Mouse (Mus musculus) forelimb bud, embryonic 11.5 days (tissue): ENCODE data around the gene Gabrb1.
A peak's percentile ranks its signal among the peaks of the same experiment; 100 is the strongest.

ENCODE experiments used
- DNase-seq: peaks from one replicate; pipeline ENCODE4 v3.0.0-alpha.2; 2012; ENCODE audit warnings: low read depth, low spot score

The Gabrb1 gene

DNA sequence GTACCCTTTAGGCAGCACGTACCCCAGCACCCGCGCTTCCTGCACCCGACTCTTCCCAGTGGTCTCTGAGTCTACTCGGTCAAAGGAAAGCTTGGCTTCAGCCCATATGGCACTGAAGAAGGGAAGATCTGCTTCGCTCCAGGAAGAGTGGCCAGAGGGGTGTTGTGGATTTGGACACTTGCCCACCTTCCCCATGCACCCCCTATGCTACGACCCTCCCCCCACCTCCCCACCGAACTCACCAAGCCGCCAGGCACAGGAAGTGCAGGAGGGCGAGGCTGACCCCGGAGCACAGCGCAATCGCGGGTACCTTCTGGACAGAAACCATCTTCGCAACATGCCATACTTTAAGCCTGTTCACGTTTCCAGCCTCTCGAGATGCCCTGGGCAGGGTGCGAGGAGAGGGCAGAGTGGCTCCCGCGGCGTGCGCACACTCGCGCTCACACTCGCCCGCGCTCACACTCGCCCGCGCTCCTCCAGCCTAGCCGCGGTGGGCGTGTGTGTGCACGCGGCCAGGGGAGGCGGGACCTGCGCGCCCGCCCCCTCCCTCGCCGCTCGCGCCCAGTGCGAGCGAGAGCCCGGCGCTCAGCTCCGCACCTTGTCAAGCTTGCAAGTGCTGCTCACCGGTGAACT lies at the start of gene Gabrb1:
Gabrb1 (plus strand) TSS at position 632 of the 633 bp plus-strand sequence.
- no peak for DNase-seq

DNA sequence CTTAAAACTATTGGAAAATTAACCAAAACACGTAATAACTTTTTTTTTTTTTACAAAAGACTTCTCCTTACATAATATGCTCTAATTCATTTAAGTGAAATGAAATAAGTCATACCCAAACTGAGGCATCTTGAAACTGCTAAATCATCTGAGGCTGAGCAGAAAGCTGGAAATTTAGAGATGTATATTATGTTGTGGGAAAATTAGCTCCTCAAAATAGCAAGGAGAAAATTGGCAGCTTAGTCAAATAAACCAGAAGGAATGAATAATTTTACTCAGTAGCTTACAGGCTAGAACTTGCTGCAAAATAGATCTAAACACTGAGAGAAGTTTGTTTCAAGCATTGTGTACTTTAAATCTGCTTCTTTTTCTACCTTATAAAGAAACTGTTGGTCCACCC lies 49.2 kb upstream of the Gabrb1 start:
- no peak for DNase-seq

DNA sequence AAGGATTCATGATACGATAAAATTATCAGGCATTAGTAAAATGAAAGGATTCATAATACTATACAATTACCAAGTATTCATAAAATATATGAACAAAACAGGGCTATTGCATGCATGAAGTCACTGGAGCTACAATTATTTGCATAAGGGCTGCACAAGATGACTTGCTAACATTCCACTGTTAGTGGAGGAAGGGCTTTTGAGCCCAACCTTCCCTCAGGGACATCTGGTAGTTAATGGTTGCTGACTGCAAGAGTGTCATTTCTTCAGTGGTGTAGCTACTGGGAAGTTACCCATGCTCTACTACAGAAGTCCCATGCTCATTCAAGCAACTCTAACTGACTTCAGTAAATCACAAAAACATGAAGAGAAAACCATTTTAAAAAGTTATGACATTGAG lies 43.6 kb upstream of the Gabrb1 start:
- DNase-seq: no peak

DNA sequence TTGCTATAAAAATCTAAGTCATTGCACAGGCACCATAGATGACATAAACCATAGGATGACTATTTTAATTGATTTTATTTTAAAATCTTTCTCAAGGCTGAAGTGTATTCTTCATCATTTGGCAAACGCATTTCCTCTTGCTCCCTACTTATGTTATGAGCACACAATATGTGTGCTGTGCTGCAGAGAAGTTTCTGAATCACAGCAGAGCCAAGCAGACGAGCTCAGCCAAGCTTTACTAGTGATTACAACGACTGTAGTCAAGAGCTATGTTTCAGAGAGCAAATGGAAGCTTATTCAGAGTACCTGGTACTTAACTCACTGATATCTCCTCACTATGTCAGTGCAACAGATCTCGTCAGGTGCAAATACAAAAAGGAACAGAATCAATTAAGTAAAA lies 41.2 kb upstream of the Gabrb1 start:
- DNase-seq: no peak

DNA sequence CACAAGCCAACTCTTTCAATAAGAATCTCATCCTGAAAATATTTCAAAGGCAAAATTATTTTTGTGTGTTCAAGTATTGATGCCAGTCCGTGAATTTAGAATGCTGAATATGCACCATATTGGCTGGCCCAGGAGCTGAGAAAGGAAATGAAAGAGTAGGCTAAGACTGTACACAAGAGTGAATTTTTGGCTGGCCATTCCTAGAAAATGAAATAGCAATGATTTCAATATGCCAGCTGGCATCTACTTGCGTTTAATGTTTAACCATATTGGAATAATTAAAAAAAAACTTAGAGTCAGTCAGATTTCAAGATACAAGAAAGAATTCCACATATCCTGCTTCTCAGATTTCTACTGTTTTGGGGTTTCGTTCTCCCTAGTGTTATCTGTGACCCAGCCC lies 30.1 kb upstream of the Gabrb1 start:
- no peak for DNase-seq

DNA sequence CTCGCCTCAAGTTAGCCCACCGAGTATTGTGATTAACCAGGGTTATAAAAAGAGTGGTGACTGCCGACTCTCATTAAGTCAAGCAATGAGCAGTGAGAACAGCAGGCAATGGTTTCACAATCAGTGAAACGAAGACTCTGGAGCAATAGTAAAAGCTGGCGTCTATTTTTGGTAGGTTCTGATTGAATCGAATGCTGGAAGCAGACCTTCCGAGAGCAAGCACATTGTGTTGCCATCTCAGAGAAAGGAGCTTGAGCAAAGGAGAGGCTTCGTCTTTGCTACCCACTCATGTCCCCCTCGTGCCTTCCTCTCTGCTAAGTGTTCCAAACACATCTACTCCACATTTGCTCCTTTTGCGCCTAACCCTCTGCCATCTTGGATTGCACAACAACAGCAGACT lies 18.1 kb upstream of the Gabrb1 start:
- DNase-seq: no peak

DNA sequence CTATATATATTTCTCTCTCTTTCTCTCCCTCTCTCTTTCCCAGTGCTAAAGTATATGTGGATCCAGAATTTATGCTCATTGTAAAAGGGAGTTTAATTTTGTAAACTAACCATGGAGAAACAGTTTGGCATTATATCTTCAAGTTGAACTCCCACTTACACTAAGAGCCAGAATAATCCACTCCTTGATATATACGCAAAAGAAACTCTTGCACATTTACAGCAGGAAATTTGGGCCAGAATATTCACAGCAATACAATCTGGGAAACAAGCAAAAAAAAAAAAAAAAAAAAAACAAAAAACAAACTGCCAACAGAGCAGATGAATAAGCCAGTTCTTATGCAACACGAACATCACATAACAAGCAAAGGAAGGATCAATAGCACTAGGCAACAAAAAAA lies 9.8 kb upstream of the Gabrb1 start:
- DNase-seq: no peak

DNA sequence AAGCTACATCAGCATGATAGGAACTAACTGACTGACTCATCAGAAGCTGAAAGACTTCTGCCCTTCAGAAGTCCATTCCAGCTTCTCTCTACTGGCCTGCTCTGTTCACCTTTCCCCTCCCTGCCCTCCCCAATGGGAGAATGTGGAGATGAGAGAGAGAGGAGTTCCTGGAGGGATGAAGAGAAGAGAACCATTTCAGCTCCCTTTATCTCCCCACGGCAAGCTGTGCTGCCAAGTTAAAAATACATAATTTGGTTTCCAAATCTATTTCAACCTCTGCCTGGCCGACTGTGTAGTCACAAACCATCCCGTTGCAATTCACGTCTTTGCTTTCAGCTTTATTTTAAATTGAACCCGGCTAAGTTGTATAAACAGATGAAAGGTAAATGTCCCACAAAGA lies 3.9 kb upstream of the Gabrb1 start:
- no peak for DNase-seq

DNA sequence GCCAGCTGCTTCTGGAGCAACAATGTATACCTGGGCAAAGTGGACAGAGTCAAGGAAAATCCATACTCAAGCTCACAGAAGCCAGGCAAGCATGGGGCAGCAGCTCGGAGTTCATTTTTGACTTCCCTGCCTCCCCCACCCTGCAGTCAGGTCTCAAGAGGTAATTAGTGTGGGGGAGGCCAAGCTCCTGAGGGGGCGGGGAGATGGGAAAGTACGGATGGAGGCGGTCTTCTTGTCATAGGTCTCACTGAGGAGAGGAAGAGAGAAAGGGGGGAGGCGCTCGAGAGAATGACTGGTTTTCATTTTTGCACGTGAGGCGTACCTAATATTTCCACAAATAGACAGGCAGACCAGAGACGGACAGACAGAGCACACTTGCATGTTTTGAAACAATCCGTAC lies 1.1 kb upstream of the Gabrb1 start:
- no peak for DNase-seq

DNA sequence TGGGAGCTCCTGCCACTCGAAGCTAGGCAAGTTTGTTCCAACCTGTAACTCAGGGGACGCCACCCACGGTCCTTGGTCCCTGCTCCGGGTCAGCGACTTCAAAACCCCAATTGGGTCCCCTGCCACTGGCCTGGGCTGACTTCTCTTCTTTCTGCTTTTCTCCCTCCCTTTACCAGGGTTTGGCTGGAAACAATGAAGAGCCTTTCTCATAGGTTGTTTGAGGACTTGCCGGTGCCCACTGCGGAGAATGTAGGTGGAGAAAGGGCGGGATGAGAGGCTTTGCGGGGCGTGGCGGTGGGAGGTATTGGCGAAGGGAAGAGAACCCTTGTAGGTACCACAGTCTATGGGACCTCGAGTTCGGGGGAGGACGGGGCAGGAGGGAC lies 193 bp downstream of the Gabrb1 start, which contains the start of gene Gabra4:
Gabra4 (minus strand) TSS at position 194 of the 383 bp plus-strand sequence.
- DNase-seq: peak; percentile 37

DNA sequence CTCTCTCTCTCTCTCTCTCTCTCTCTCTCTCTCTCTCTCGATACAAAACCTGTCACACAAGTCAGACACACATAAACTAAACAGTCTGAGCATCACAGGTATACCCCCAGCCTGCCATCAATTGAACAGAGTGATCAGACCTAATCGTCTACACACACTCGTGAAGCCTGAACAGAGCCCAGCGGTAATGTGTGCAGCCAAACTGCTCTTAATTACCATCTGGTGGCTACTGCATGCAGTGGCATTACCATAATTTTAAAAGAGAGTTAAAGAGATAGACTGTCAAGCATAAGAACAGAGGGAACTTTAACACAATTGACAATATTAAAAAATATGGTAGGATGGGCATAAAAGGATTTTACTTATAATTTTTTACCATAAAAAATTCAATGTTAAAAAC lies 7.7 kb downstream of the Gabrb1 start:
- DNase-seq: no peak

DNA sequence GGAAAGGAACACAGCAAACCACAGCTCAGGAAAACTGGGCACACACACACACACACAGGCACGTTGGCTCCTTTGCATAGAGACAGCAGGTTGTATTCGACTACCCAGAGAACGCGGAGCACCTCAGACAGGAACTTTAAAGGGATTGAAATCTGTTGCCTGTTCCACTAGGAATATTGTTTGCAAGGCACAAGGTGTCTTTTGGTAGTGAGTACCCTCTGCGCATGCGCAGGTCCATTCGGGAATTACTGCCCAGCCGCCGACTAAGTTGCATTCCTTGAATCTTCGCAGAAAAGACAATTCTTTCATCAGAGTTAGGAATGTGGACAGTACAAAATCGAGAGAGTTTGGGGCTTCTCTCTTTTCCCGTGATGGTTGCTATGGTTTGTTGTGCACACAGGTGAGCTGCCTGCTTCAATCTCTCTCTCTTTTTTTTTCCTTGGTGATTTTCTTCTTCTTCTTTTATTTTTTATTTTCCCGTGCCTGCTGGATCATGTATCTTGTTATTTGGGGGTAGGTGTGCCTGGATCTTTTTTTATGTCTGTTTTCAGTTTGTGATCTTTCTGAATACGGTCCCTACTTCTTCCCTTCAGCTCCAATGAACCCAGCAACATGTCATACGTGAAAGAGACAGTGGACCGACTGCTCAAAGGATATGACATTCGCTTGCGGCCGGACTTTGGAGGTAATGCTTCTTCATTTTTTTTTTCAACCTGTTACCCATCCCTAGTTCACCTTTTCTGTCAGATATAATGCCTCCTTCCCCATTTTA lies 42.0 kb downstream of the Gabrb1 start:
- DNase-seq: peak; percentile 57

DNA sequence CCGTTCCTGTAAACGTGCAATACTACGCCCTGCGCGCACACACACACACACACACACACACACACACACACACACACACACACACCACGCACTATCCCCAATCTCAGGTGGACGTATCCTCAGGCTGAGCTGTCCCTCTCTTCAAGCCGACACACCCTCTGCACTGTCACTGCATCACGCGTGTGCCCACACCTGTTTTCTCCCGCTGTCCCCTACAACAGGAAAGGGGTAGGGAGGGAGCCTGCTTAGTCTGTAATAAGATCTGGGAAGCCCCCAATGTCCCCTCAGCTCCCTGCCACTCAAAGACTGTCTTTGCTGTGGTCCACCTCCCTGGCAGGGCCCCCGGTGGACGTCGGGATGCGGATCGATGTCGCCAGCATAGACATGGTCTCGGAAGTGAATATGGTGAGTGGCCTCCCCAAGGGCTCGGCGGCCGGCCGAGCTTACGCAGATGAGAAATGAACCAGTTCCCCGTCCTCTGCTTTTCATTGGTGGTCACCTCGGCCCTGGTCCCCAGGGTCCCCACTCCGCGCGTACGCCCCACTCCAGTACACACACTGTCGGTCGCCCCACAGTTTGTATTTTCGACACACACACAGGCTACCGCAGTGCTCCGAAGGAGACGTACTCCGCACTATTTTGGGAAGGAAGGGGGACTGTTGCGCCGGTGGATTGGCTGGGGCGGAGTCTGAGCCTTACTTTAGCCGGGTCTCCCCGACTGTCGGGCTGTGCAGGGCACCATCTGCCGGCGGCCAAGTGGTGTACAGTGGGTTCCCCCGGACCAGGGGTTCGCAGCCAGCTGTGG lies 42.8 kb downstream of the Gabrb1 start:
- DNase-seq: peak; percentile 50

DNA sequence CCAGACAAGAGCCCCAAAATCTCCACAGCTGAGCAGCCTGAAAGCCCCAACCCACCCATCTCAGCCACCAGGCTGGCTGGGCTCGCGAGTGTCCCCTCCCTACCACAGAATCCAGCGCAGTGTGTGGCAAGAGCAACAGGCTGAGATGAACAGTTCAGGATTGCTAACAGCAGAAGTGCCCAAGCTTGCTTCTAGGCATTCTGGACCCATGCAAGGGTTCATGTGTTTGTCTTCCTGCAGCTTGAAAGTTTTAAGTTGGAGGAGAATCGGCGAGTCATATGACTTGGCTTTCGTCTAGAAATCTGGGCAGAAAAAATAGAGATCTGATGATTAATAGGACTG lies 43.3 kb downstream of the Gabrb1 start:
- no peak for DNase-seq

DNA sequence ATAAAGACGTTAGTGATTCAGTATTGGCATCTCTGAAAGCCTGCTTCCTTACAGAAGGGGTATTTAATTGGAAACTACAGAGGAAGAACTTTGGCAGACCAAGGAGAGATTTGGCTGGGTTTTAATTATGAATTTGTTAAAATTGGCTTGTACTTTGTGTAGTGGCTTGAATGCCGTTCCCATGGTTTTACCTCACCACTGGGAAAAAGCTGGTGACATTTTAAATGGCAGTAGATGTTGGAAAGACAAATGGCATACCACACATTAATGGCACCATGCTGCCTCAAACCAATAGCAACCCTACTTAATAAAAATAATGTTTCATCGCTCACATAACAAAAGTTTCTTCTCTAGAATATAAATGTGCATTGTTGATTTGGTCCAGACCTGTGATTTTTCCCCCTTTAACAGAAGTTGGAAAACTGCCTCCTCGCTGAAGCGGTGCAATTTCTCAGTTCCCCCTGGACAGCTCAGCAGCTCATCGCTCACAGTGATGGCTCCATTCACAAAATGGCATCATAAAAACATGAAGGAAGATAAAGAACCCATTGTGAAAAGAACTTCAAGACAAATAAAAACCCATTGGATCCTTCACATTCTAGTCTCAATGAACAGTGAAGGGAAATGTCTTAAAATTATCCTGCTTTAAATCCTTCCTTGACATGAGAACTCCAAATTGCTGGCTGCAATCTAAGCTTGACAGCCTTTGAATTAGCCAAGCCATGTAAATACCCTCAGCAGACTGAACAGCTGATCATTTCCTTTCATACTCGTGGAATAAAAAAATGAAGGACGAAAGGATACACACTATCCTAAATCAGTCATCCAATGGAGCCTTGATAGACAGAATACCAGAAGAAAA lies 75.2 kb downstream of the Gabrb1 start:
- no peak for DNase-seq

DNA sequence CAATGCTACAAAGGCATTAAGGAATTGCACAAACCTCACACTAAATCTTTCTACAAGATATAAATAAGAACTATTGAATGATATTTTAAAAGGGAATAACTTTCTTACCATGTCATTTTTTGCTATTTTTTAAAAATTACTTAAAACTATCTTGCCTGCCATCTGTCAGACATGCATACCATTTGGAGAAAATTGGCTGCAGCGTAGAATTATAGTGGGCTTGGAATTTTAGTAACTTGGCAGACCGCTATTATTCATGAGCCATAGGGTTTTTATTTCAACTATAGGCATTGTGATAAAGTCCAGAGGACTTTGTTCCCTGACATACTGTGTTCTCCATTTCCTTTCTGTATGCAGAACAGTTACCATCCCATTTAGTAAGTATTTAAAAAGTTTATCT lies 89.5 kb downstream of the Gabrb1 start:
- DNase-seq: no peak

DNA sequence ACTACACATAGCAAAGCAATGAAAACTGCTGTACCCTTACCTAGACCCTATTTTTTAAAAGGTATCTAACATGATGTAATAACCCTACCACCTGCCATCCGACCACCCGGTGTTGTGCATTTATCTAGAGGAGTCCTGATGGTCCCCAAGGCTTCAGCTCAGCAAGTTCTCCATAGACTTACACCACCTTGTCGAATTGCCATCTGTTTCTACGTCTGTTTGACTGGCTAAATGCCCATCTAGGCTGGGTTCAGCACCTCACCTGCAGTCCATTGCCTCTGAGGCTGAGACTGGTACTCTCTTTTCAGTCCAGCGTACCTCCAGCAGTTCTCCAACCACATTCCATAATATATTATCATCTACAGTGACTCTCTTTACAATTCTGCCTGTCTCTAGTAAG lies 96.1 kb downstream of the Gabrb1 start:
- DNase-seq: no peak

DNA sequence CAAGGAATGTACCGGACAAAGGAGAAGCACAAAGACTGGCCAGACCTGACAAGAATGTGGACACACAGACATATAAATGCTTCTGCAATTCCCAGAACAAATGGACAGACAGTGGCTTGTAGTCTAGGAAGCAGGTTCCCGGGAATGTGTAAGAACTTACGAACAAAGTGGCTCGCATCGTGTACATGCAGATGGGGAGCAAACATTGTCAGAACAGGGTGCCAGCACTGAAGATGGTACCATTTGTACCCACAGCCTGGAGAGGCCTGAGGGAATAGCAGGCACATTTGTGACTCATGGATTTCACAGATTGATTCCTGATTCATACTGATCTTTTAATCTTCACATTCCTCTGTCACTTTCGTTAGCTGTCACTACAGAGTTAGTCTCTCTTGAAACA lies 103.2 kb downstream of the Gabrb1 start:
- no peak for DNase-seq

DNA sequence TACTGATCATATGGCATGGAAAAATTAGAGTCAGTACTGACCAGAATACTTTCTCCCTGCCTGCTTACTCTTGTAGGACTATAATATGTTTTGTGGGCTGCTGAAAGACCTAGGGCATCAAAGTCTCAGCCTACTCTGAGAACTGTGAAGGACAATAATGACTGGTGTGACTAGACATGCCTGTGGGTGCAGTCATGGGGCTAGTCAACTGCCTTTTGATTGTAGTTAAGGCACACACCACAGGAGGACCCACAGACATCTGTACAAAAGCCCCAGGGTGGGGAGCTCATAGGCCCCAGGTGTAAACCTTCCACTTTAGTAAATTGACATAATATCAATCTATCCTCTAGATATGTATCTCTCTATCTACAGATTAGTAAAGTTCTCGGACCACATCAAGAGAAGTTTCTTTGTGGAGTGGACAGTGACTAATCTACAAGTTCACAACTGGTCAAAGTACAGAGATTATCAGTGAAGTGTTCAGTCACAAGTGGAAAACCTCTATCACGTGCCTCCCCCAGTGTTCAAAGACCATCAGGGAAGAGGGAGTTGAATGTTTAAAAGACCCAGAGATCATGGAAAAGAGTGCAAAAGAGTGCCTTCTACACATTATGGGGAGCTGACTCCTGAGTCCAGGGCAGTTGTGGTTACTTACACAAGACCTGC lies 123.7 kb downstream of the Gabrb1 start:
- no peak for DNase-seq

DNA sequence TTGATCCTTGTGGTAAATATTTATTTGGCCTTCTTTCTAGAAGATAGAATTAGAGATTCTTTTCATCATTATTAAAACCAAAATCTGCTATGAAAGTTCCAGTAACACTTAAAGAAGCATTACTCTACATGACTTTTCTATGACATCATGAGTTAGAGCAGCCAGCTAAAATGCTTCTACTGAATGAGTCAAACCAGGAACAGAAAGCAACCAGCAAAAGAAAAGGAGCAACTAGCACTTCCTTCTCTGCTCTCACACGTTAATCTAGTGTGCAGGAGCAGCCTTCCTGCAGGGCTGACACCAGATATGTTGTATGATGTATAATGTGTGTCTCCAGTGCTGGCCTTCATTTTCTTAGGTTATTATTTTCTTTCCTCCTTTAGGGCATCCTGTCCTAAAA lies 164.9 kb downstream of the Gabrb1 start:
- DNase-seq: no peak

DNA sequence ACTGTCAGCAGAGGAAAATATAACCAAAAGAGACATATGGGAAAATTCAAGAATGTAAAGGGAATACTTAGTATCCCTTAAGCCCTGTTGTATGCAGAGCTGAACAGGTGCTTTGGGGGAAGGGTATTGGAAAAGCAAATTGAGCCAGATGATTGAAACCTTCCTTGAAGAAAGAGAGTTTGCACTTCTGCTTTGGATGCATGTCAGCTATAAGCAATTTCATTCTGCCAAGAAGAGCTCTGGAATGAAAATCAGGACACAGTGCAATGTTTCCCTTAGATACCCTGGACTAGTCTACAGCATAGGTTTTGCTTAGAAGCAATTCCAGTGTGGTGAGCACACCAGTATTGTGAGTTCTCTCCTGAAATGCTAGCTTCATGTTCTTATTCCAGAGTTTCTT lies 170.4 kb downstream of the Gabrb1 start:
- DNase-seq: no peak
